ENCODE assay signal across 25 mouse cellular contexts in the genomic region with DNA sequence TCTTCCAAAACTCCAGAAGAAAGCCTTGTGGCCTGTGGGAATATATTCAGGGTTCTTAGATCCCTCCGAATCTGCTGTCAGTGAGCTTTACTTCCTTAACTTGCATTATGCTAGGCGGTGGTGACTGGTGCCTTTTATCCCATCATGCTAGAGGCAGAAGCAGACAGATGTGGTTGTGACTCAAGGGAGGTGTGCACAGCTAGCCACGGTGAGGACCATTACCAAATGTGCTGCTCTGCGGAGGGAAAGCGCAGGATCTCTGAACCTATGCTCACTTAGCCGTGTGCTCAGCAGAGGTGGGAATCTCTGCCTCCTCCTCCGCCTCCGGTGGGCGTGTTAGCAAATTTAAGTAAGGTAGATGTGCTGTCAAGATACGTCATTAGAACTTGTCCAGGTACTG.
"Had no signal": no experiment of that assay in that cellular context is flagged by ENCODE, and none has a peak within 500 bp of the region (broad histone marks: within the 10 kb centered on the region; RNA-seq: fewer than 3 reads in every experiment).

No protein-coding gene starts in this region.

- ATAC-seq: hindbrain, postnatal 0 days; intestine, postnatal 0 days had no signal

- H3K4me3 ChIP-seq: heart, embryonic 13.5 days; heart, embryonic 15.5 days; hindbrain, embryonic 13.5 days; hindbrain, embryonic 15.5 days; left cerebral cortex, adult 2 months; limb, embryonic 10.5 days; limb, embryonic 12.5 days; liver, embryonic 13.5 days; liver, embryonic 15.5 days had no signal

- H3K9ac ChIP-seq: heart, embryonic 13.5 days; heart, embryonic 15.5 days; hindbrain, embryonic 13.5 days; hindbrain, embryonic 15.5 days; limb, embryonic 12.5 days; liver, embryonic 13.5 days; liver, embryonic 15.5 days had no signal

- H3K36me3 ChIP-seq: hindbrain, embryonic 15.5 days had no signal

- DNase-seq: gastrocnemius, postnatal 14 days; gastrocnemius, postnatal 36 days; heart, adult 18-20 months; heart, postnatal 14 days; heart, postnatal 36 days; kidney, adult 18-20 months; kidney, adult 8-10 months; kidney, postnatal 10 days; kidney, postnatal 25 days; kidney, postnatal 4 days; layer of hippocampus, adult 9-11 months; liver; liver, embryonic 13.5 days had no signal

- H3K27ac ChIP-seq: heart, embryonic 13.5 days; heart, embryonic 15.5 days; hindbrain, embryonic 13.5 days; hindbrain, embryonic 15.5 days; hindbrain, postnatal 0 days; left cerebral cortex, adult 2 months; limb, embryonic 10.5 days; limb, embryonic 12.5 days; liver, embryonic 13.5 days; liver, embryonic 15.5 days had no signal

- H3K4me2 ChIP-seq: heart, embryonic 11.5 days; heart, embryonic 13.5 days; heart, embryonic 15.5 days; hindbrain, embryonic 13.5 days; hindbrain, embryonic 15.5 days; limb, embryonic 12.5 days; liver, embryonic 11.5 days; liver, embryonic 13.5 days; liver, embryonic 15.5 days had no signal

- H3K4me1 ChIP-seq: heart, embryonic 15.5 days; limb, embryonic 10.5 days; liver, embryonic 13.5 days had no signal

- H3K9me3 ChIP-seq: heart, embryonic 13.5 days; heart, embryonic 15.5 days; hindbrain, embryonic 13.5 days; hindbrain, embryonic 15.5 days; limb, embryonic 10.5 days; limb, embryonic 12.5 days; liver, embryonic 13.5 days; liver, embryonic 15.5 days had no signal

- H3K27me3 ChIP-seq: heart, embryonic 13.5 days; heart, embryonic 15.5 days; hindbrain, embryonic 13.5 days; hindbrain, embryonic 15.5 days; limb, embryonic 12.5 days; liver, embryonic 13.5 days; liver, embryonic 15.5 days had no signal
